Mouse (Mus musculus) myocyte (in vitro differentiated cells): ENCODE measurements around the gene Arhgef3.

Experiments used
- CEBPB ChIP-seq: IDR thresholded peaks from 2 replicates; pipeline ENCODE4 v1.6.1; 2011; ENCODE audit warnings: mild to moderate bottlenecking, moderate library complexity; ENCODE audit not compliant: poor library complexity, insufficient read depth, severe bottlenecking
- E2F4 ChIP-seq: IDR thresholded peaks from one replicate; pipeline ENCODE4 v1.6.1; 2011; ENCODE audit warnings: mild to moderate bottlenecking, control low read depth, moderate library complexity; ENCODE audit not compliant: insufficient read depth
- MAX ChIP-seq: IDR thresholded peaks from one replicate; pipeline ENCODE4 v1.6.1; 2011; ENCODE audit warnings: low read depth, mild to moderate bottlenecking, control low read depth
- MYOD1 ChIP-seq, 3 experiments: IDR thresholded peaks; one replicate each; pipeline ENCODE4 v1.6.1; 2011; ENCODE audit warnings: control low read depth in 2 of 3, low read depth in 2 of 3, mild to moderate bottlenecking in 2 of 3, moderate library complexity in 1 of 3; ENCODE audit not compliant: insufficient read length in 2 of 3, control insufficient read depth in 1 of 3
- MYOG ChIP-seq, 3 experiments: IDR thresholded peaks; one replicate each; pipeline ENCODE4 v1.6.1; 2011; ENCODE audit warnings: control low read depth in 2 of 3, low read depth in 2 of 3, mild to moderate bottlenecking in 2 of 3; ENCODE audit not compliant: insufficient read length in 2 of 3, control insufficient read depth in 1 of 3, insufficient read depth in 1 of 3
- POLR2A ChIP-seq: IDR thresholded peaks from one replicate; pipeline ENCODE4 v1.6.1; 2011; ENCODE audit warnings: low read depth, mild to moderate bottlenecking, control low read depth, moderate library complexity; ENCODE audit not compliant: insufficient read length
- POLR2AphosphoS2 ChIP-seq: IDR thresholded peaks from one replicate; pipeline ENCODE4 v1.6.1; 2011; ENCODE audit warnings: low read depth, control low read depth; ENCODE audit not compliant: insufficient read length
- REST ChIP-seq: IDR thresholded peaks from one replicate; pipeline ENCODE4 v1.6.1; 2011; ENCODE audit warnings: mild to moderate bottlenecking, control low read depth, moderate library complexity; ENCODE audit not compliant: insufficient read depth, insufficient read length
- TCF12 ChIP-seq: IDR thresholded peaks from one replicate; pipeline ENCODE4 v1.6.1; 2011; ENCODE audit warnings: mild to moderate bottlenecking, control low read depth; ENCODE audit not compliant: poor library complexity, insufficient read depth, severe bottlenecking
- USF1 ChIP-seq: IDR thresholded peaks from one replicate; pipeline ENCODE4 v1.6.1; 2011; ENCODE audit warnings: low read depth, mild to moderate bottlenecking, control low read depth, moderate library complexity

DNA sequence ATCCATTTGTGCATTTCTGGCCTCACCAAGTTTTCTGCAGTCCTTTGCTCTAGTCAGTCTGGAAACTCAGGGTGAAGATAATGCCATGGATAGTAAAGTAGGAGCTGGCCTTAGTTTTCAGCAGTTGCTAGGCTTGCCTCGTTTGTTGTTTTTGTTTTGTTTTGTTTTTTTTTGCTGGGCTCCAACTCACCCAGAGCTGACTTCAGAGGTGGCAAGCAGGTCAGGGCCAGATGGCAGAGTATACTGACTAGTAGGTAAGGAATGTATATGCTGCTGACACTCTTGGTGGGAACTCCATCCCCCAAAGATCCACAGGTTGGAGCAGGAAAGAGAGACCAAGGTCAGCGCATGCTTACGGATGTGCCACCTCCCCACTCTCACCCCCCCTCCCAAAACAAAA is 44.6 kb upstream of the Arhgef3 start:
- TF ChIP-seq POLR2A (no peak), USF1 (no peak), MYOD1 (IDR thresholded peaks at IDR 0.05; ENCODE audit: control insufficient read depth in 1 of 3, insufficient read length in 2 of 3, low read depth in 2 of 3) (no peak), POLR2AphosphoS2 (no peak), CEBPB (no peak), MAX (no peak), TCF12 (no peak), E2F4 (no peak), MYOG (IDR thresholded peaks at IDR 0.05; ENCODE audit: control insufficient read depth in 1 of 3, insufficient read depth in 1 of 3, insufficient read length in 2 of 3, low read depth in 2 of 3) (no peak), REST (no peak)
